Mouse (Mus musculus) neutrophil, adult 5-6 weeks (primary cell): ENCODE measurements around the gene Kctd2. TPM values are rescaled to one million over a fixed set of nuclear protein-coding genes. Genes with fewer than 3 reads are reported as not detected.
"Not testable (repeated sequence)": the region's sequence is repeated elsewhere in the genome, so short reads cannot be mapped to it uniquely, and the experiment has no call there.

Experiments used
- ATAC-seq: fragments of 151-379, 151-347 bp; 2 replicates; pipeline ENCODE4 v1.8.0; 2017; ENCODE audit warnings: mild to moderate bottlenecking, moderate TSS enrichment; ENCODE audit not compliant: insufficient number of reproducible peaks, poor library complexity, low FRiP score, severe bottlenecking; ENCODE audit errors: extremely low read depth
- total RNA-seq: library from RNA; stranded (forward); fragments of 200-1000 nt; gene quantifications from 2 replicates; pipeline ENCODE4 v1.2.3, GENCODE M21; 2017

Kctd2 gene
- total RNA-seq, result 22.1 and 24.2 TPM in 2 replicates

DNA sequence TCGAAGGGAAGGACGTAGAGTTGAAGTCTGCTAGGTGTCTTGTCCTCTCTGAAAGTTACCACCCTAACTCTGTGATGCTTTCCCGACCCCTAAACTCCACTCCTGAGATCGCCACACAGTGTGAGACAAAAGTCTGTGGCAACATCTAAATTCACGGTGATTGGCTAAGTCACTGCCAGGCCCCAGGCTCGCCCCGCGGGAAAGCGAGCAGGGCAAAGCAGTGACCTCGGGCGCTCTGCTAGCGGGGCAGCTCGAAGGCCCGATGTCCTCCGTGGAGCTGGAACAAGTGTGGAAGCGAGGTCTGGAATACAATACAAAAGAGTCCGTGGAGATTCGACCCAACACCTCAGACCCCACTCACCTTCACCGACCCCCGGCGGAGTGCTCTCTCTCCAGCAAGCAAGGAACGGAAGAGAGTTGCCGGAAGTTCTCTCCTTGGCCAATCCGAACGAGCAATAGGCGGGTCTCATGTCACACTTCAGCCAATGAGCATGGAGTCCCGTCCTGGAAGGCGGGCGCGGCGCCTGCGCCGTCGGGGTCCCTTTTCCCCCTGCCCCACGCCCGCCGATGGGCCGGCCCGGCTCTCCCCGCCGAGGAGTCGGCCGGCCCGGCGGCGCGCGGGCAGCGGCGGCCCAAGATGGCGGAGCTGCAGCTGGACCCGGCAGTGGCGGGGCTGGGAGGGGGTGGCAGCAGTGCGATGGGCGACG is at the start of gene Kctd2, which contains the start of gene Atp5h:
Gene Kctd2 (plus strand): TSS at position 598 of the 707 bp plus-strand sequence.
Gene Atp5h (minus strand): TSS at position 432 of the 707 bp plus-strand sequence.
- peak; percentile 97 for ATAC-seq

DNA sequence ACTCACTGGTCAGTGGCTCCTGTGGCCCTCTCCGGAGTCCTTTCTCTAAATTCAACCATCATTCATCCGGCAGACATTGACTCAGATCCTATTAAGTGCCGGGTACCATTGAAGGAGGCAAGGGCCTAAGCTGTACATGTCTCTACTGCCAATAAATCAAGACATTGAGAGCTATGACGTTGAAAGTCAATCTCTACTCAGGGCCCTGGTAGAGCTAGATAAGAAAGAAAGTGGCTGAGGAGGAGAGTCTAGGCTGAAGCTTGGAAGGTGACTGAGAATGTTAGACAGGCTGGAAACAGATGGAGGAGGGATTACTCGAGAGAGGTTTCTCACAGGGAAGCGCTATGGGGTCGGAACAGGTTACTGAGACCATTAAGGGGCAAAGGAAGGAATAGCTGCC is 49.6 kb upstream of the Kctd2 start:
- ATAC-seq, result no peak

DNA sequence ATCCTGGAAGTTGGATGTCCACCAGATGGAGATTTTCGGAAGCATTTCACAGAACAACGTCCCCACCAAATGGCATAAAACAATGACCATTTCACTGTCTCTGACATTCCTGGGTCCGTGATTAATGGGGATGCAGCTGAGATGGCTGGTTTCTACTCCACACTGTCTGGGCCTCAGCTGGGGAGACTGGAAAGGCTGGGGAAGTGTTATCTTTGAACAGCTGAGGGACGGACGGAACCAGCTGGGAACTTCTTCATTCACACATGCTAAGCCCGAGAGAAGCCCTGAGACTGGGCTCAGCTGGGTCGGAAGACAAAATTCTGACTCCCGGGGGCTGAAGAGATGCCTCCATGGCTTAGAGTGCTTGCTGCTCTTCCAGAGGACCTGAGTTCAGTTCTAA is 48.6 kb upstream of the Kctd2 start:
- ATAC-seq, result no peak

DNA sequence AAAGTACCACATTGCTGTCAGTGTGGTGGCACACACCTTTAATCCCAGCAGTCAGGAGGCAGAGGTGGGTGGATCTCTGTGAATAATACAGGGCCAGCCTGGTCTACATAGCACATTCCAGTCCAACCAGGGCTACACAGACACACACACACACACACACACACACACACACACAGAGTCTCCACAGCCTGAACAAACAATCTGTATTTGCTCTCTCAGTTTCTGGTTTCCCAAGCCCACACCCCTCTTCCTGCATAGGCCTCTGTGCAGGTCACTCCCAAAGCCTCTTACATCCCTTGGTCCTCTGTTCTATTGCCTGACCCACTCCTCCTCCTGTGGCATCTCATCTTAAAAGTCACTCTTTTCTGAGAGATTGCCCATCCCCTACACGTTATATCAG is 47.9 kb upstream of the Kctd2 start:
- ATAC-seq, result no peak

DNA sequence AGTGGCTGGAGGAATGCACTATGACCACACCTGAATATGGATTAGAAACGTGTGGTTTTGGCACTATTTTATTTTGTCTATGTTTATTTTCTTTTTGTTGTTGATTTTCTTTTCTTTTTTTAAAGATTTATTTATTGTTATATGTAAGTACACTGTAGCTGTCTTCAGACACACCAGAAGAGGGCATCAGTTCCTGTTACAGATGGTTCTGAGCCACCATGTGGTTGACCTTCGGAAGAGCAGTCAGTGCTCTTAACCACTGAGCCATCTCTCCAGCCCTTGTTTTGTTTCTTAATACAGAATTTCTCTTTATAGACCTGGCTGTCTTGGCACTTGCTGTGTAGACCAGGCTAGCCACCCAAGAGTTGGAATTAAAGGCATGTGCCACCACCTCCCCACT is 47.2 kb upstream of the Kctd2 start:
- ATAC-seq, result no peak

DNA sequence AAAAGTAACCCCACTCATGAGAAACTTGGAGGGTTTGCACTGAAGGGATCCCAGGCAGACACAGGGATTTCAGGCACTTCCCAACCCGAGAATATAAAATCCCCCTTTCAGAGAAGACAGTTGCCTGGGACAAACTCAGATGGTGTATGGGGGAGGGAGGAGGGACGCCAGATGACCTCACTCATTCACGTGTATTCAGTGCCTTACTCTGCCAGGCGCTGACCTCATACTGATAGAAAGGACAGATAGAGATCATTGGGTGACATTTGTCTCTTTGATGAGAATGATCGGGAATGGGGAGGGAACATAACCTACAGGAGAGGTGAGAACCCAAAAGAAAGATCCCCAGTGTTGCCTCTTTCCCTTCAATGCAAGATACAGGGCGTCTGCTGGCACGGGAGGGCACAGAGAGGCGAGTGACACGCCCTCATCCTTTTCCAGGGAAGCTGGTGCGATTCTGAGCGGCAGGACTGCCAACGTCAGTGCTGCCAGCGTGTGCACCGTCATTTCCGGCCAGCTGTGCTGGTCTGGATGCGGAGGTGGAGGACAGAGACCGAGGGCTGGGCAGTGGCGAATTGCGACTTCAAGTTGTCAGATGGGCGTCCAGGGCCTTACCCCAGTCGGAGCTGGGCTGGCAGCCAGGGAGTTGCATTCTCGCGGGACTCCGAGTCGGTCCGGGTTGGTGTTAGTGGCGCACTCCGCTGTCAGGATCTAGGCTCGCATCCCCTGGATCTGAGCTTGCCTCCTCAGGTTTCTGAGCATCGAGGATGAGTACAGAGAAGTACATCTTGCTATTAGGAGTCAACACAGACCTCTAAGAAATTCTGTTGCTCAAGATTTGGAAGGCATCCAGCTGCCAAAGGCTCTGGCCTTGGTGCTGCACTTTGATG is 45.9 kb upstream of the Kctd2 start:
- ATAC-seq, result no peak

DNA sequence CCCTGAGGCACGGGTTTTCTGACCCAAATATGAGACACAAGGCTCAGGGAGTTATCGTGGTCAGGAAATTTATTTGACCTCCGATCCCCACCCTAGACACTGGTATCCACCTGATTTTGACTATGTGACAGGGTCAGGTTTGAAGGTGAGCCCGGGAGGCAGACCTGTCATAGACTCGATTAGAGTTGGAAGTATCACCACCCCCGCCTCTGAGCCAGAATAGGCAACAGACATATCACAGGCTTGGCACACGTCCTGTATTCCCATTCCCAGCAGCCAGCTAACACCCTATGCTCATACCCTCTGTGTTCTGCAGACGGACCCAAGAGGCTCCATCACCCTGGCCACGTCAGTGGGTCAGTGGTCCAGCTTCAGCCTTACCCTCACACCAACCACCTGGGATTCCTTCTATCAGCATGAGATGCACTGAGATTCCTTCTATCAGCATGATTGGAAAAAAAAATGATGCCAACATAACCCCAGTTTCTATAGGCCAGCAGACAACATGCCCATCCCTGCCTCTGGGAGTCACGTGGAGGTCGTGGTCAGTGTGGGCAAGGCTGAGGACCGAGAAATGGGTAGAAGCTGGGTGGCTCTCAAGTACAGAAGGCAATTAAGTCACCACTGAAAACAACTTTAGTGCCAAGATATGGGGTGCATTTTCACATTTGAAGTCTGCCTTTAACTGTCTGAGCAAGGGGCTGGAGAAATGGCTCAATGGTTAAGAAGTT is 45.1 kb upstream of the Kctd2 start:
- no peak for ATAC-seq

DNA sequence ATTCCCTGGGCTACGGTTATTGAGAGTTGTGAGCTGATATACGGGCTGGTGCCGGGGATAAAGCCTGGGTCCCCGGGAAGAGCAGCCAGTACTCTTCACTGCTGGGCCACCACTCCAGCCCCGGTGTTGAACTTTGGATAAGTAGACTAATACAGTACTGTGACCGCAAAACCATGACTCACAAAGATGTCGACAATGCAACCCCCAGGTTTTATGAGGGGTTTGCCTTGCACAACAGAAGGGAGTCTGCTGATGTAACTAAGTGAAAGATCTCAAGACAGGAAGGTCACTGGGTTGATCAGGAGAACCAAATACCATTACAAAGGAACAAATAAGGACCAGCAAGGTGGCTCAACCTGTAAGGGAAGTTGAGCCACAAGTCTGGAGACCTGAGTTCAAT is 43.2 kb upstream of the Kctd2 start:
- ATAC-seq, result no peak

DNA sequence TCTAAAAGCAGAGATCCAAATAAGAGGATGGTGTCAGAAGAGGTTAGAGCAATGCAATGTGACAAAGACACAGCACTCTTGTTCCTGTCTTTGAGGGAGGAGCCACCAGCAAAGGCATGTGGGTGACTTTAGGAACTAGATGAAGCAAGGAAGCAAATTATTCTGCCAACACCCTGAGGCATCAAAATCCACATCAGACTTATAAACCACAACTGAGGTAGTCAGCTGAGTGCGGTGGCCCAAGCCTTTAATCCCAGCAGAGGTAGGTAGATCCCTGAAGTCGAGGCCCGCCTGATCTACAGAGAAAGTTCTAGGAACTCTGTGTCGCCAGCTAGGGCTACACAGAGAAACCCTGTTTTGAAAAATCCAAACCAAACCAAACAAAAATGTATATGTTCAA is 42.7 kb upstream of the Kctd2 start:
- no peak for ATAC-seq

DNA sequence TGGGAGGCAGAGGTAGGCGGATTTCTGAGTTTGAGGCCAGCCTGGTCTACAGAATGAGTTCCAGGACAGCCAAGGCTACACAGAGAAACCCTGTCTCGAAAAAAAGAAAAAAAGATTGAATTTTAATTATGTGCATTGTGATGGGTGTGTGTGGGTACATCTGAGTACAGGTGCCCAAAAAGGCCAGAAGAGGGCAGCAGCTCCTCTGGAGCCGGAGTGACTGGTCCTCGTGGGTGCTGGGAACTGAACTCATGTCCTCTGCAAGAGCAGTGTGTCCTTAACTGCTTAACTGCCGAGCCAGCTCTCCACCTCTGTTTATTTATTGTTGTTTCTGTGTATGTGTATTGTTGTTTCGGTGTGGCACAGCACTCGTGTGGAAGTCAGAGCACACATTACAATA is 42.1 kb upstream of the Kctd2 start:
- ATAC-seq, result no peak

DNA sequence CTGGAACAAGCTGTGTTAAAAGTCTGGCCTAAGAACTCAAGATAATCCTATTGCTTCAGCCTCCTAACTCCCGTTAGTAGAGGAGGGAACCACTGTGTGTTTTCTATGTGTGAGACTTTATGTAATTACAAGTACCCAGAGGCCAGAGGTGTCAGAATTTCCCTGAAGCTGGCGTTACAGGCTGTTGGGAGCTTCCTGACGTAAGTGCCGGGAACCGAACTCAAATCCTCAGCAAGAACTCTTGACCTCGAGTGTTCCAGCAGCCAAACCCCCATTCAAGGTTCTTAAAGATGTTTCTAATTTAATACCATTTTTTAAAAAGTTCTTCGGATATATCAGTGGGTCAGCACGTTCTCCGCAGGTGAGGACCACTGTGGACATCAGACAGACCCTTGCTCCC is 38.7 kb upstream of the Kctd2 start:
- no peak for ATAC-seq

DNA sequence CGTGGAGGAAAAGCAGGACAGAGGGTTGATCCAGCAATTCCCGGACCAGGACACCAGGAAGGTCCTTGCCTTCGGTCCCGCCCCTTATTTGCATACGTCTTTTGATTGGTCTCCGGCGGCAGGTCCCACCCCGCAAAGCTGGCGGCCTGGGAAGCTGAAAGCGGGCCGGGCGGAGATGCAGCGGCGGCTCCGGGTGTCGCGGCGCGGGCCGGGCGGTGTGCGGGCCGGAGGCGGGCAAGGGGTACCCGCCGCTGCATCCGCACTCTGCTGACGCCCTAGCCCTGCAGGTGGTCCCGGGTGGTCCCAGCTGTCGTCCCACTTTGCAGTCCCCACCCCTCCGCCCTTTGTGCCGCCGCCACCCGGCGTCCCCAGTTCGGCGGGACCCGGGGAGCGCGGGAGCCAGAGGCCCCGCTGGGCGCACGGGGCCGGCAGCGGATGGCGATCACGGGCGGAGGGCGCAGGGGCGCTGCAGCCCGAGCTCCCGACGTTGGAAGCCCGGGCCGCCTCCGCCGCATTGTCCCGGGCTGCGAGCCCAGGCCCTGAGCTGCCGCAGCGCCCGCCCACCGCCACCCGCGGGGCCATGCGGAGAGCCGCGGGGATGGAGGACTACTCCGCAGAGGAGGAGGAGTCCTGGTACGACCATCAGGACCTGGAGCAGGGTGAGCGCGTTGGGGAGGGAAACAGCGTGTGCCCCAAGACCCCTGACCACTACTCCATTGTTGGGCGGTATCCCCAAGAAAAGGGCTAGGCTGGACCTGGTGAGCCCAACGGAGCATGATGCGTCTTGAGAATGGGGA is 38.0 kb upstream of the Kctd2 start, which contains the start of gene Cdr2l:
Gene Cdr2l (plus strand): TSS at position 174 of the 797 bp plus-strand sequence.
- ATAC-seq, result no peak

DNA sequence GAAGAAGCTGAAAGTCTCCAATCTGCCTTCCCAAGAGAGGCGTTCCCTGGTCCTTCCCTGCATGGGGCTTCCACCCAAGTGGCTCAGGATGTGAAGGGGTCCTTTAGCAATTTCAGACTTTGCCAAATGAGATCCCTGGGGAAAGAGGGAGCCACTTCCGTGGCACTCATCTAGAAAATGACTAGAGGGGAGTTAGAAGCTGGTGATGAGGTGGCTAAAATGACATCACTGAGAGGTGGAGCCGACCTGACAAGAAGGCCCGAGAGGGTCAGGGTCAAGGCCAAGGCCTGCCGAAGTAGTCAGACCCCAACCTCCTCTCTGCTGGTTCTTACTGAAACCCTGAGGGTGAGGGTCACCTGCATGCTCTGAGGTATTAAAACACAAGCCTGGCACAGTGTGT is 37.0 kb upstream of the Kctd2 start:
- ATAC-seq, result no peak

DNA sequence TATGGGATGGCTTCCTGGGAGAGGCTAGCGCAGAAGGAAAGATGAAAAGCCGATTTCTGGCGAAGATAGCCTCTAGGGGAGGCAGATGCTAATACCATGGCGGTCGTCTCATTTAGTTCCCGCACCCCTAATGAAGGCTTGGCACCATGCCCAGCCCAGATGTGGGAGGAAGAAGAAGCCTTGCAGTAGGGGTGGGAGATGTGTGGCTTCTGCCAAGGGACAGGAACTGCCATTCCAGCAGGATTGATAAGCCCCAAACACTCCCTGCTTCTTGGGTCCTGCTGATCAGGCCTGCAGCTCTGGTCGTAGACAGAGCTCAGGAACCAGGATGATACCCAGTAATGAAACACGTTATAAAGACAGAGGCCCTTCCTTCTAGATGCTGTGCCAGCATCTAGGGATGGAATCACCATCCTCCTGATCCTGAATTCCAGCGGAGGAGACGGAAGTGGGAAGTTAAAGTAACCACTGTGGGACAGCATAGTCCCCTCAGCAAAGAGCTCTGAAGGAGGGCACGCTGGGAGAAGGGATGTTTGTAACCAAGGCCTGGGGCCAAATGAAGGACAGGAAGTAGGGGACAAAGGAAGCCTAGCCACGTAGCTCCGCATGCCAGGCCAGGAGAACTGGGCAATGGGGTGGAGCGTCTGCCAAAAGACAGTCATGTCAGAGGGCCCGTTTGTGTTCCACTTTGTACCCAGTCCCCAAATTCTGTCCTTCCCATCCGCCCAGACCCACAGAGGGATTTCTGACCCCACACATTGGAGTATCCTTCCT is 36.0 kb upstream of the Kctd2 start:
- ATAC-seq, result no peak

DNA sequence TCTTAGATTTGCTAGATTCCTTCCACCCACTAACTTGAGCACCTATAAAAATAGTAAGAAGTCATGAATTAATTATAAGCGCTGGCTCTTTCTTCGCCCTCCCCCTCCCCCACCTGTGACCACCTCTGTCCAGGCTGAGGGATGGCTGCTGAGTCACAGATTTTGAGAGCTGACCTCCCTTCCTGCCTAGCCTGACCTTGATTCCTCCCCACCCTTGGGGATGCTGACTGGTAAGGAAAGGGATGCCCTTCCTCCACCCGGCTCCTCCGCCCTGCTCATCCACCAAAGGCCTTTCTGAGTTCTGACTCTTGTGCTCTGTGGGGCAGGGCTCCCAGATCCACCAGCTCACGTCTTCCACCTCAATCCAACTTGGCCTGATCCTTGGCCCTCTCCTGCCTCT is 35.3 kb upstream of the Kctd2 start:
- ATAC-seq, result no peak

DNA sequence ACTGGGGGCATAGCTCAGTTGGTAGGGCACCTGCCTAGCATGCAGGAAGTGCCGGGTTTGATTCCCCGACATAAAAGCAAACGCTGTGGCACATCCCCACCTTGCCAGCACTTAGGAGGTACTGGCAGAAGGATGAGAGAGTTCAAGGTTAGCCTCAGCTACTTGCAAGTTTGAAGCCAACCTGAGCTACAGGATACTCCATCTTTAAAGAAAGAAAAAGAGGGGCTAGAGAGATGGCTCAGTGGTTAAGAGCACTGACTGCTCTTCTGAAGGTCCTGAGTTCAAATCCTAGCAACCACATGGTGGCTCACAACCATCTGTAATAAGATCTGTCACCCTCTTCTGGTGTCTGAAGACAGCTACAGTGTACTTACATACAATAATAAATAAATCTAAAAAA is 33.1 kb upstream of the Kctd2 start:
- not testable (repeated sequence) for ATAC-seq

DNA sequence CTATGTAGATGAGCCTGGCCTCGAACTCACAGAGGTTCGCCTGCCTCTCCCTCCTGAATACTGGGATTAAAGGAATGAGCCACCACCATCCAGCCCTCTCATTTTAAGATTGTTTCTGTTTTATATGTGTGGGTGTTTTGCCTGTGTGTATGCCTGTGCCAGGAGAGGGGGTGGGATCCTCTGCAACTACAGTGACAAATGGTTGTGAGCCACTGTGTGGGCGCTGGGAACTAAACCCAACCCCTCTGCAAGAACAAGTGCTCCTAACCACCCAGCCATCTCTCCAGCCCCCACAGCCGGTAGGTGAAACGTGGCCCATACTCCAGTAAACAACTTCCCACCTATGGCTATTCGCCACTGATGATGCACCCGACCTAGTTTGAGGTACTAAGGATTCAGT is 28.6 kb upstream of the Kctd2 start:
- ATAC-seq, result no peak

DNA sequence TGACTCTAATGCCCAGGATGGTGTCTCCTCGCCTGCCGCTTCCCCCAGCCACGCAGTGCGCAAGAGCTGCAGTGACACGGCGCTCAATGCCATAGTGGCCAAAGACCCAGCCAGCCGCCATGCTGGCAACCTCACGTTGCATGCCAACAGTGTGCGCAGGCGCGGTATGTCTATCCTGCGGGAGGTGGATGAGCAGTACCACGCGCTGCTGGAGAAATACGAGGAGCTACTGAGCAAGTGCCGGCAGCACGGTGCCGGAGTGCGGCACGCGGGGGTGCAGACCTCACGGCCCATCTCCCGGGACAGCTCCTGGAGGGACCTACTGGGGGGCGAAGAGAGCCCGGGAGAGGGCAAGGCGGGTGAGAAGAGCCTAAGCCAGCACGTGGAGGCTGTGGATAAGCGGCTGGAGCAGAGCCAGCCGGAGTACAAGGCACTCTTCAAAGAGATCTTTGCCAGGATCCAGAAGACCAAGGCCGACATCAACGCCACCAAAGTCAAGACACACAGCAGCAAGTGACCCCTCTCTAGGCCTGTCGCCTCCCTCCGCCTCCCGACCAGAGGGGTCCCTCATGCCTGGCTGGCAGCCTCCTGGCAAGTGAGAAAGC is 26.1 kb upstream of the Kctd2 start:
- ATAC-seq, result no peak
